Comparison of ENCODE assay signal across 10 mouse cellular contexts in genomic region chr17:44677782-44678181, GRCm38 (mm10).
A peak's percentile ranks its signal among the peaks of the same experiment; 100 is the strongest.
DNase-seq lines count a peak whose midpoint lies in the region; TF ChIP-seq lines count a peak whose summit lies in the region.
"Had no signal": no experiment of that assay in that cellular context is flagged by ENCODE, and none has a peak within 500 bp of the region (broad histone marks: within the 10 kb centered on the region; RNA-seq: fewer than 3 reads in every experiment).

No protein-coding gene starts in this region.

- peaks cover 16% of the 10 kb centered on the region for H3K36me3 ChIP-seq in myocyte (ENCODE audit: control insufficient read depth, insufficient read depth)

- H3K27ac ChIP-seq in left cerebral cortex, adult 2 months, result no peak overlapping the region

- peak overlapping the region; percentile 76 for H3K4me2 ChIP-seq in myocyte (ENCODE audit: low read depth)

- no peak for TF ChIP-seq CTCF in left cerebral cortex, adult 2 months (IDR thresholded peaks at IDR 0.05)

- H3K79me2 ChIP-seq in myocyte (ENCODE audit: control insufficient read depth, insufficient read depth), result peaks cover 53% of the 10 kb centered on the region

- intact Hi-C loops in left cerebral cortex, adult 2 months (cut with DNase I), result no loop called here

- H3ac ChIP-seq in myocyte (ENCODE audit: control insufficient read depth, insufficient read length), result no peak overlapping the region

- TF ChIP-seq POLR2A in myocyte (IDR thresholded peaks at IDR 0.05; ENCODE audit: insufficient read length, low read depth), result no peak

- no peak overlapping the region for H3K4me3 ChIP-seq in myocyte
- H3K4me3 ChIP-seq in left cerebral cortex, adult 2 months, result no peak overlapping the region
- H3K4me3 ChIP-seq: megakaryocyte, embryonic 14.5 days had no signal

- no peaks in the 10 kb centered on the region for H3K27me3 ChIP-seq in myocyte (ENCODE audit: control insufficient read depth, insufficient read depth, insufficient read length)
- H3K27me3 ChIP-seq: megakaryocyte, embryonic 14.5 days had no signal

- DNase-seq in embryo, embryonic 11 days, result peak; percentile 20
- DNase-seq in embryo, embryonic 10 days (ENCODE audit: low spot score), result no peak
- DNase-seq in lung, postnatal 10 days, result peak; percentile 21
- DNase-seq in lung, postnatal 25 days (ENCODE audit: low spot score), result no peak
- peak; percentile 68 for DNase-seq in fibroblast of lung, adult 2 months (ENCODE audit: low read depth)
- no peak for DNase-seq in urinary bladder, adult 18-20 months (ENCODE audit: low spot score in 2 of 2)
- DNase-seq in left cerebral cortex, adult 2 months (ENCODE audit: extremely low spot score in 1 of 2, low spot score in 2 of 2), result no peak
- DNase-seq: thymus, postnatal 36 days had no signal

TF ChIP-seq in myocyte, 11 proteins besides CTCF, POLR2A, EP300 and RAD21:
- no peak for TF ChIP-seq POLR2AphosphoS2 (IDR thresholded peaks at IDR 0.05; ENCODE audit: insufficient read length, low read depth)
- peak in 2 of 3 experiments; percentile 53 to 73 for TF ChIP-seq MYOD1 (IDR thresholded peaks at IDR 0.05; ENCODE audit: control insufficient read depth in 1 of 3, insufficient read length in 2 of 3, low read depth in 2 of 3)
- no peak for TF ChIP-seq MAX (IDR thresholded peaks at IDR 0.05; ENCODE audit: low read depth)
- peak in 1 of 3 experiments; percentile 22 for TF ChIP-seq MYOG (IDR thresholded peaks at IDR 0.05; ENCODE audit: control insufficient read depth in 1 of 3, insufficient read depth in 1 of 3, insufficient read length in 2 of 3, low read depth in 2 of 3)
TF ChIP-seq in myocyte: peak in this region for 2.

Comparison
In these comparisons a context has a peak if more than half of its experiments do, and no peak if none do; other contexts are left out.
1. DNase-seq: peak in embryo, embryonic 11 days (single experiment), lung, postnatal 10 days (single experiment) and fibroblast of lung, adult 2 months (single experiment); none in embryo, embryonic 10 days (single experiment), lung, postnatal 25 days (single experiment), urinary bladder, adult 18-20 months (0 of 2) and left cerebral cortex, adult 2 months (0 of 2).